In the genomic region with DNA sequence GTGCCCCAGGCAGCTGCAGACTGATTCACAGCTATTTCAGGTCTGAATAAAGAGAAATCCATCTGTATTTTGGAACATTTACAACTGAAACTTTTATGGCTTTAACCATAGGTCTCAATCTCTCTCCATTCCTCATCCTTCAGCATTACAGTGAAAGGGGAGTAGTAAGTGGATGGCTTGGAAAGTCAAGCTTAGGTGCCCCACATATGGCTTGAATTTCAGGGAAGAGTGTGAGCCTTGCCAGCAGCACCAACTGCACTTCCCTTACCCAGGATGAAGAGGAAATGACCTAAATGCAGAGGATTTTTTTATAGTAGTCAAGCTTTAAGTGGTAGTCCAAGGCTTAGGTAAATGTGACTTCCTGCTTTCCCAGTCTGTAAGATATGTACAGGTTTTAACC, we compare ENCODE assay signal across 18 mouse cellular contexts.
DNase-seq lines count a peak whose midpoint lies in the region; ATAC-seq and TF ChIP-seq lines count a peak whose summit lies in the region.
"Had no signal": no experiment of that assay in that cellular context is flagged by ENCODE, and none has a peak within 500 bp of the region (broad histone marks: within the 10 kb centered on the region; RNA-seq: fewer than 3 reads in every experiment).

No protein-coding gene starts in this region.

- peaks cover 6% of the 10 kb centered on the region; the same call in 1 of the 2 replicates for H3K4me1 ChIP-seq in limb, embryonic 13.5 days
- H3K4me1 ChIP-seq in limb, embryonic 10.5 days: peaks cover 4% of the 10 kb centered on the region; the same call in 1 of the 2 replicates
- H3K4me1 ChIP-seq in limb, embryonic 14.5 days (ENCODE audit: control insufficient read depth, insufficient read depth, low read length): peaks cover 4% of the 10 kb centered on the region; the same call in 1 of the 2 replicates
- H3K4me1 ChIP-seq in limb, embryonic 15.5 days: peaks cover 10% of the 10 kb centered on the region; the same call in 1 of the 2 replicates
- H3K4me1 ChIP-seq: embryonic facial prominence, embryonic 12.5 days; forebrain, embryonic 13.5 days; forebrain, embryonic 15.5 days had no signal

- H3K36me3 ChIP-seq in limb, embryonic 13.5 days: no peaks in the 10 kb centered on the region
- H3K36me3 ChIP-seq in limb, embryonic 10.5 days: no peaks in the 10 kb centered on the region
- no peaks in the 10 kb centered on the region for H3K36me3 ChIP-seq in limb, embryonic 14.5 days (ENCODE audit: control insufficient read depth, insufficient read depth, low read length)
- H3K36me3 ChIP-seq in limb, embryonic 15.5 days: no peaks in the 10 kb centered on the region
- H3K36me3 ChIP-seq: embryonic facial prominence, embryonic 12.5 days; forebrain, embryonic 15.5 days had no signal

- no peaks in the 10 kb centered on the region for H3K9me3 ChIP-seq in limb, embryonic 13.5 days
- H3K9me3 ChIP-seq in limb, embryonic 10.5 days (replicated peaks): no peaks in the 10 kb centered on the region
- no peaks in the 10 kb centered on the region for H3K9me3 ChIP-seq in limb, embryonic 14.5 days (ENCODE audit: control insufficient read depth, low read length)
- no peaks in the 10 kb centered on the region for H3K9me3 ChIP-seq in limb, embryonic 15.5 days
- H3K9me3 ChIP-seq: embryonic facial prominence, embryonic 12.5 days; forebrain, embryonic 13.5 days; forebrain, embryonic 15.5 days had no signal

- DNase-seq in limb, embryonic 10.5 days (ENCODE audit: low spot score): no peak
- peak; percentile 34 for DNase-seq in limb, embryonic 14.5 days (ENCODE audit: low spot score)
- DNase-seq in embryo, embryonic 11 days: no peak
- DNase-seq: adrenal gland, adult 2 months; adrenal gland, postnatal 10 days; adrenal gland, postnatal 25 days; cerebellum, adult 11 months; cerebellum, adult 18-20 months; cerebellum, adult 8-10 months; cerebellum, adult 9-11 months; cerebellum, postnatal 14 days; cerebellum, postnatal 36 days; forebrain, postnatal 0 days had no signal

- H3K4me2 ChIP-seq in limb, embryonic 13.5 days (replicated peaks): no peak overlapping the region
- H3K4me2 ChIP-seq in limb, embryonic 14.5 days (replicated peaks; ENCODE audit: low read depth, low read length, severe bottlenecking): no peak overlapping the region
- no peak overlapping the region for H3K4me2 ChIP-seq in limb, embryonic 15.5 days
- H3K4me2 ChIP-seq: embryonic facial prominence, embryonic 12.5 days; forebrain, embryonic 13.5 days; forebrain, embryonic 15.5 days had no signal

- peak; percentile 60; the same call in 1 of the 2 replicates for ATAC-seq in limb, embryonic 13.5 days (ENCODE audit: low FRiP score, low read depth)
- ATAC-seq in limb, embryonic 14.5 days (ENCODE audit: low FRiP score, low read depth): peak; percentile 55
- ATAC-seq in limb, embryonic 15.5 days (ENCODE audit: insufficient number of reproducible peaks, low FRiP score, low TSS enrichment, low read depth): no peak
- ATAC-seq: forebrain, embryonic 13.5 days; forebrain, embryonic 15.5 days; forebrain, postnatal 0 days had no signal

- no peak overlapping the region for H3K9ac ChIP-seq in limb, embryonic 13.5 days
- H3K9ac ChIP-seq in limb, embryonic 14.5 days (ENCODE audit: low read depth, low read length, severe bottlenecking): no peak overlapping the region
- no peak overlapping the region for H3K9ac ChIP-seq in limb, embryonic 15.5 days
- H3K9ac ChIP-seq: embryonic facial prominence, embryonic 12.5 days; forebrain, embryonic 13.5 days; forebrain, embryonic 15.5 days; forebrain, postnatal 0 days had no signal

- no peak overlapping the region for H3K4me3 ChIP-seq in limb, embryonic 13.5 days
- H3K4me3 ChIP-seq in limb, embryonic 10.5 days: no peak overlapping the region
- no peak overlapping the region for H3K4me3 ChIP-seq in limb, embryonic 14.5 days (replicated peaks; ENCODE audit: low read length)
- H3K4me3 ChIP-seq in limb, embryonic 15.5 days: no peak overlapping the region
- H3K4me3 ChIP-seq: embryonic facial prominence, embryonic 12.5 days; forebrain, embryonic 13.5 days; forebrain, embryonic 15.5 days had no signal

- no peak for TF ChIP-seq POLR2A in limb, embryonic 14.5 days (IDR thresholded peaks at IDR 0.05; ENCODE audit: borderline replicate concordance, extremely low read depth, insufficient read depth, insufficient read length)

- H3K27ac ChIP-seq in limb, embryonic 13.5 days: no peak overlapping the region
- no peak overlapping the region for H3K27ac ChIP-seq in limb, embryonic 10.5 days
- H3K27ac ChIP-seq in limb, embryonic 14.5 days (replicated peaks; ENCODE audit: low read depth, low read length): no peak overlapping the region
- 0 out of 2 replicates have a peak overlapping the region, but pooled peaks have one; percentile 54 for H3K27ac ChIP-seq in limb, embryonic 15.5 days
- H3K27ac ChIP-seq: embryonic facial prominence, embryonic 12.5 days; forebrain, embryonic 13.5 days; forebrain, embryonic 15.5 days had no signal

- no peaks in the 10 kb centered on the region for H3K27me3 ChIP-seq in limb, embryonic 13.5 days
- H3K27me3 ChIP-seq in limb, embryonic 10.5 days (ENCODE audit: low read depth, poor library complexity, severe bottlenecking): no peaks in the 10 kb centered on the region
- no peaks in the 10 kb centered on the region for H3K27me3 ChIP-seq in limb, embryonic 14.5 days (ENCODE audit: control insufficient read depth, insufficient read depth, low read length)
- H3K27me3 ChIP-seq in limb, embryonic 15.5 days: no peaks in the 10 kb centered on the region
- H3K27me3 ChIP-seq: embryonic facial prominence, embryonic 12.5 days; forebrain, embryonic 13.5 days; forebrain, embryonic 15.5 days had no signal
